Mouse (Mus musculus) spleen, postnatal 10 days (tissue): ENCODE data around the gene Noxred1.
"Not testable (repeated sequence)": the region's sequence is repeated elsewhere in the genome, so short reads cannot be mapped to it uniquely, and the experiment has no call there.

ENCODE experiments used
- DNase-seq, 2 experiments: peaks; one replicate each; pipeline ENCODE4 v3.0.0; 2021 to 2022; ENCODE audit warnings: low spot score in 2 of 2

Gene Noxred1

GRCm38 (mm10) chr12:87238632-87239031 lies at the start of gene Noxred1:
Noxred1 (minus strand) TSS chr12:87238732.
- no peak for DNase-seq

- no peak for DNase-seq
Observed at GRCm38 (mm10) chr12:87284726-87285125, 46.2 kb upstream of the Noxred1 start.

- no peak for DNase-seq
Observed at GRCm38 (mm10) chr12:87284268-87284667, 45.7 kb upstream of the Noxred1 start.

- DNase-seq, result no peak
Observed at GRCm38 (mm10) chr12:87283706-87284105, 45.2 kb upstream of the Noxred1 start.

GRCm38 (mm10) chr12:87282743-87283142 lies 44.2 kb upstream of the Noxred1 start:
- no peak for DNase-seq

GRCm38 (mm10) chr12:87281766-87282165 lies 43.2 kb upstream of the Noxred1 start:
- no peak for DNase-seq

- no peak for DNase-seq
Observed at GRCm38 (mm10) chr12:87279879-87280278, 41.3 kb upstream of the Noxred1 start.

- DNase-seq, result no peak
Observed at GRCm38 (mm10) chr12:87279350-87279749, 40.8 kb upstream of the Noxred1 start.

GRCm38 (mm10) chr12:87278118-87278730 lies 39.7 kb upstream of the Noxred1 start:
- DNase-seq, result no peak

- not testable (repeated sequence) for DNase-seq
Observed at GRCm38 (mm10) chr12:87277251-87277650, 38.7 kb upstream of the Noxred1 start.

GRCm38 (mm10) chr12:87274853-87275831 lies 36.6 kb upstream of the Noxred1 start:
- DNase-seq, result no peak

- peak in 1 of 2 experiments; percentile 55 for DNase-seq
Observed at GRCm38 (mm10) chr12:87267682-87268081, 29.1 kb upstream of the Noxred1 start.

GRCm38 (mm10) chr12:87266827-87267603 lies 28.5 kb upstream of the Noxred1 start:
- no peak for DNase-seq

- DNase-seq, result peak; percentile 81 to 87
Observed at GRCm38 (mm10) chr12:87266108-87266826, 27.7 kb upstream of the Noxred1 start, which contains the start of the genes Vipas39 and Ahsa1. Vipas39 (minus strand) TSS chr12:87266256. Ahsa1 (plus strand) TSS chr12:87266479.

GRCm38 (mm10) chr12:87265444-87265843 lies 26.9 kb upstream of the Noxred1 start:
- no peak for DNase-seq

GRCm38 (mm10) chr12:87260562-87260961 lies 22.0 kb upstream of the Noxred1 start:
- no peak for DNase-seq

GRCm38 (mm10) chr12:87256629-87257028 lies 18.1 kb upstream of the Noxred1 start:
- DNase-seq, result no peak

GRCm38 (mm10) chr12:87253878-87254277 lies 15.3 kb upstream of the Noxred1 start:
- DNase-seq, result no peak

- DNase-seq, result no peak
Observed at GRCm38 (mm10) chr12:87250161-87250560, 11.6 kb upstream of the Noxred1 start.

- DNase-seq, result no peak
Observed at GRCm38 (mm10) chr12:87236882-87237483, 1.5 kb downstream of the Noxred1 start.

- DNase-seq, result no peak
Observed at GRCm38 (mm10) chr12:87230379-87230895, 8.1 kb downstream of the Noxred1 start.
